Mouse (Mus musculus) forebrain, embryonic 10.5 days (tissue): Measurements from ENCODE around the gene Gdf1. TPM values are rescaled to one million over a fixed set of nuclear protein-coding genes. Genes with fewer than 3 reads are reported as not detected.

Source experiments
- DNase-seq: peaks from one replicate; pipeline ENCODE4 v3.0.0-alpha.2; 2017; ENCODE audit warnings: low spot score; ENCODE audit errors: extremely low spot score
- H3K27ac ChIP-seq: fragments of 300-500 bp; sonication (generic); 2 replicates; pipeline ENCODE4 v1.5.1; 2016; ENCODE audit warnings: mild to moderate bottlenecking
- H3K27me3 ChIP-seq: fragments of 300-500 bp; sonication (generic); 2 replicates; pipeline ENCODE4 v1.6.1; 2016; ENCODE audit warnings: mild to moderate bottlenecking; ENCODE audit not compliant: poor library complexity, severe bottlenecking
- H3K36me3 ChIP-seq: fragments of 300-500 bp; sonication (generic); replicated peaks from 2 replicates; pipeline ENCODE4 v1.6.1; 2016; ENCODE audit warnings: mild to moderate bottlenecking, moderate library complexity
- H3K4me1 ChIP-seq: fragments of 300-500 bp; sonication (generic); 2 replicates; pipeline ENCODE4 v1.6.1; 2016
- H3K4me3 ChIP-seq: fragments of 300-500 bp; sonication (generic); 2 replicates; pipeline ENCODE4 v1.5.1; 2016; ENCODE audit warnings: mild to moderate bottlenecking, moderate library complexity
- H3K9me3 ChIP-seq: fragments of 300-500 bp; sonication (generic); 2 replicates; pipeline ENCODE4 v1.6.1; 2016; ENCODE audit warnings: mild to moderate bottlenecking, moderate library complexity
- WGBS: fragments of 180-500 bp; shearing (Covaris S2); methylation state at CpG from one replicate; pipeline ENCODE4 v1.1.7; 2016; 5-methylcytosine and 5-hydroxymethylcytosine counted together
- polyA plus RNA-seq: library from polyadenylated mRNA; unstranded; fragments of >200 nt; fragmentation: Nextera tagmentation; extraction: Ambion mirVana; gene quantifications from 2 replicates; pipeline ENCODE4 v1.2.1, GENCODE M21; 2016

Gdf1 gene
- 3.7 and 4.6 TPM in 2 replicates for polyA plus RNA-seq

- Histone ChIP-seq H3K9me3 (no peaks in the 10 kb centered on the region), H3K27me3 (peaks cover 35% of the 10 kb centered on the region), H3K4me3 (peak within 1 kb of the TSS; percentile 40), H3K27ac (peak within 1 kb of the TSS; percentile 45), H3K36me3 (peaks cover 70% of the 10 kb centered on the region), H3K4me1 (peaks cover 45% of the 10 kb centered on the region)
- no peak for DNase-seq
- WGBS: 22% methylated on average over 14 of the region's 14 CpGs
These were observed at the start of gene Gdf1 for GRCm38 (mm10) chr8:70329124-70329834. Gdf1 (plus strand) TSS chr8:70329817.

GRCm38 (mm10) chr8:70281001-70281400 is 48.6 kb upstream of the Gdf1 start:
- H3K4me1 ChIP-seq: peaks cover 56% of the 10 kb centered on the region
- no peaks in the 10 kb centered on the region for H3K27me3 ChIP-seq
- 48% methylated on average over 3 of the region's 3 CpGs for WGBS
- peaks cover 18% of the 10 kb centered on the region for H3K36me3 ChIP-seq
- peaks cover 7% of the 10 kb centered on the region for H3K9me3 ChIP-seq
- no peak for DNase-seq
- no peak overlapping the region for H3K4me3 ChIP-seq
- peak overlapping the region; percentile 63 for H3K27ac ChIP-seq

GRCm38 (mm10) chr8:70282603-70283135 is 46.9 kb upstream of the Gdf1 start, which contains the start of gene Homer3:
Homer3 (plus strand) TSS chr8:70282827.
- peak within 1 kb of the TSS; percentile 99 for H3K27ac ChIP-seq
- peaks cover 56% of the 10 kb centered on the region for H3K4me1 ChIP-seq
- no peaks in the 10 kb centered on the region for H3K27me3 ChIP-seq
- peak within 1 kb of the TSS; percentile 97 for H3K4me3 ChIP-seq
- H3K36me3 ChIP-seq: peaks cover 34% of the 10 kb centered on the region
- peaks cover 18% of the 10 kb centered on the region for H3K9me3 ChIP-seq
- DNase-seq: peak; percentile 93
- under 1% methylated on average over 36 of the region's 36 CpGs for WGBS

DNA sequence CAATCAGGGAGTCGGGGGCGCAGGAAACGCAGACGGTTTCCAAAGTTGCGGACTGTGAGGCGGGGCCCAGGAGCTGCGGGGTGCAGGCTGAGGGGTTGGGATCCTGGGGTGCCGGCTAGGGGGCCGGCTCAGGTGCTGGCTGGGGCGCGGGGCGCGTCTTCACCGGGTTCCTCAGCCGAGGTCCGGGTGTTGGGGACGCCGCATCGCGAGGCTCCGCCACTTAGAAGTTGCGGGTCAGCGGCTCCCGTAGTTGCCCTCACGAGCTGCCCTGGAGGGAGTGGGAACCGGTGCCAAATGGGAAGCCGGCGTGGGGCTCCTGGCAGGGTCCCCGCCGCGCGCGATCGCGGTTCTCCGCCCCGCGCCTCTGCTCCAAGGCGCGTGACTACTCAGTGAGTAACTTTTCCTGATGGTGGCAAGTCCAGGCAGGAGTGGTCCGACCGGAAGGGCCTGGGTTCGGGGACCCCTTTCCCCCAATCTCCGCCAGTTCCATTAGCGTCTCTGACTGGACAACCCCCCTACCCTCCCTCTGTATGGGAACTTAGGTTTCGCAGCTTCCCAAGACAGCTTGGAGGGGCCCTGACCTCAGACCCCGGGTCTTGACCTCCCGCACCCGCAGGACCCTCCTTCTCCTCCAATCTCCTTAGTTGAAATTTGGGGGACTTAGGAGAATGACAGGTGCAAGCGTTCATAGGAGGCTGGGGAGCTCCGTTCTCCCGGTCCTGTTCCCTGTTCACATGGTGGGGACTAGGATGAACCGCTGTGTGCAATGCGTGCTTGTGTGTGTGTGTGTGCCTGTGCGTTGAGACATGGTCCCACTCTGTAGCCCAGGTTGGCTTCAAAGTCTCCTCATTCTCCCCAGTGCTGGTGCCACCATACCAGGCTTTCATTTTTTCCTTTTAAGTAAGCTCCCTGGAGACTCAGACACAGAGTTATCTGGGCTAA is 46.2 kb upstream of the Gdf1 start:
- no peak for DNase-seq
- H3K36me3 ChIP-seq: peaks cover 42% of the 10 kb centered on the region
- H3K9me3 ChIP-seq: peaks cover 18% of the 10 kb centered on the region
- peak overlapping the region; percentile 99 for H3K27ac ChIP-seq
- H3K4me1 ChIP-seq: peaks cover 52% of the 10 kb centered on the region
- H3K4me3 ChIP-seq: peak overlapping the region; percentile 97
- no peaks in the 10 kb centered on the region for H3K27me3 ChIP-seq
- 1% methylated on average over 55 of the region's 55 CpGs for WGBS

GRCm38 (mm10) chr8:70284421-70284820 is 45.2 kb upstream of the Gdf1 start:
- H3K27ac ChIP-seq: no peak overlapping the region
- H3K4me3 ChIP-seq: peak overlapping the region; percentile 97
- H3K27me3 ChIP-seq: no peaks in the 10 kb centered on the region
- H3K36me3 ChIP-seq: peaks cover 52% of the 10 kb centered on the region
- H3K4me1 ChIP-seq: peaks cover 47% of the 10 kb centered on the region
- H3K9me3 ChIP-seq: peaks cover 18% of the 10 kb centered on the region
- DNase-seq: no peak
- 87% methylated on average over 5 of the region's 5 CpGs for WGBS

DNA sequence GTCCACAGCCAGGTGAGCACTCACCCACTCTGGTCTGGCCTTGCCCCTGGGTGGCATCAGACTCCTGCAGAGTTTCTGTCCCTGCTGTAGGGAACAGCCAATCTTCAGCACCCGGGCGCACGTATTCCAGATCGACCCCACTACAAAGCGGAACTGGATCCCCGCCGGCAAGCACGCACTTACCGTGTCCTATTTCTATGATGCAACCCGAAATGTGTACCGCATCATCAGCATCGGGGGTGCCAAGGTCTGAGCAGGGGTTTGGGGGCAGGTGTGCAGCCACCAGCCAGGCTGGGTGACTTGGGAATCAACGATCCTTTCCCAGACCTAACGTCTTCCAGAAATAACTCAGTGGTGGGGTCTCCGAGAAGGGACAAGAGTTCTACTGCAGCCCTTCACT is 44.3 kb upstream of the Gdf1 start:
- peaks cover 18% of the 10 kb centered on the region for H3K9me3 ChIP-seq
- WGBS: 96% methylated on average over 15 of the region's 15 CpGs
- DNase-seq: no peak
- peaks cover 61% of the 10 kb centered on the region for H3K36me3 ChIP-seq
- no peak overlapping the region for H3K27ac ChIP-seq
- no peaks in the 10 kb centered on the region for H3K27me3 ChIP-seq
- peaks cover 45% of the 10 kb centered on the region for H3K4me1 ChIP-seq
- H3K4me3 ChIP-seq: peak overlapping the region; percentile 0; the same call in 1 of the 2 replicates

DNA sequence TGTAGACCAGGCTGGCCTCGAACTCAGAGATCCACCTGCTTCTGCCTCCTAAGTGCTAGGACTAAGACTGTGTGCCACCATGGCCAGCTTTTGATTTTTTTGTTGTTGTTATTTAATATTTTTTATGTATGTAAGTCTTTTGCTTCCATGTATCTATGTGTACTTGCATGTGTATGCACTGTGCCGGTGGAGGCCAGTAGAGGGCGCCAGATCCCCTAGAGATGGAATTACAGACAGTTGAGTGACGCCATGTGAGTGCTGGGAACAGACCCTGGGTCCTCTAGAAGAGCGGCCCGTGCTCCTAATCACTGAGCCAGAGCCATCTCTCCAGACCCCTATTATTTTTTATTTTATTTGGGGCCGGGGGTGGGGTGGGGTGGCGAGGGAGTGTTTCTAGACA is 42.9 kb upstream of the Gdf1 start:
- H3K4me3 ChIP-seq: no peak overlapping the region
- no peak overlapping the region for H3K27ac ChIP-seq
- DNase-seq: no peak
- 91% methylated on average over 8 of the region's 8 CpGs for WGBS
- peaks cover 18% of the 10 kb centered on the region for H3K9me3 ChIP-seq
- H3K27me3 ChIP-seq: no peaks in the 10 kb centered on the region
- peaks cover 75% of the 10 kb centered on the region for H3K36me3 ChIP-seq
- peaks cover 32% of the 10 kb centered on the region for H3K4me1 ChIP-seq

DNA sequence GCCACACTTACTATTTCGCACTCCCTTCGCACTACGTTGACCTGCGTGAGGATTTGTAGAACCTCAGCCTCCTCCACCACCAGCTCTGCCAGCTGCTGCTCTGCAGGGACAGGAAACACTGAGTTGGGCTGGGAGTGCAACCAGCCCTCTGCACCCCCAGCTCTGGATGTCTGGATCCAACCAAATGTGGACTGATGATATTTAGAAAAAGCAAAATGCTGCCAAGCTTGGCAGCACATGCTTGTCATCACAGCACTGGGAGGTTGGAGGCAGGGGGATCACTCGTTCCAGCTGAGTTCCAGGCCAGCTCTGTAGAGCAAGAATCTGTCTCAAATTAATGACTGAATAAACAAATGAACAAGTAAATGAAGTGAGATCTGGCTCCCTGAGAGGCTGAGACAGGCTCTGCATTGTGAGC is 35.6 kb upstream of the Gdf1 start:
- Histone ChIP-seq H3K4me3 (no peak overlapping the region), H3K4me1 (no peaks in the 10 kb centered on the region; the same call in 1 of the 2 replicates), H3K36me3 (peaks cover 98% of the 10 kb centered on the region), H3K9me3 (no peaks in the 10 kb centered on the region), H3K27me3 (no peaks in the 10 kb centered on the region), H3K27ac (no peak overlapping the region)
- DNase-seq: no peak
- WGBS: 78% methylated on average over 5 of the region's 5 CpGs

DNA sequence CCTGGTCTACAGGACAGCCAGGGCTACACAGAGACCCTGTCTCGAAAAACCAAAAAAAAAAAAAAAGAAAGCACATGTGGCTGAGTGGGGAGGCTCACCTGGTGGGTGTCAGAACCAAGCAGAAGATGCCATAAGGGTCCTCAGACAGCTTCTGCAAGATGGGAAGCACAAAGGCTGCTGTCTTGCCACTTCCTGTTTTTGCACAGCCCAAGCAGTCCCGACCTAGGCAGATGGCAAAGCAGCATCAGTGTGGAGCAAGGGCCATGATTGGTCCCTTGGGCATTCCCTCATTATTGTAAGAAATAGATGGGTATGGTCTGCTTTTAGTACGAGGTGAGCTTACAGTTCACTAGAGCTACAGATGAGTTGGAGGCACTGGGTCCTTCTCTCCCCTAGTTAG is 28.7 kb upstream of the Gdf1 start:
- 88% methylated on average over 3 of the region's 3 CpGs for WGBS
- Histone ChIP-seq H3K27ac (no peak overlapping the region), H3K9me3 (no peaks in the 10 kb centered on the region), H3K36me3 (peaks cover 67% of the 10 kb centered on the region), H3K4me3 (peak overlapping the region; percentile 92), H3K27me3 (no peaks in the 10 kb centered on the region), H3K4me1 (peaks cover 24% of the 10 kb centered on the region)
- no peak for DNase-seq

GRCm38 (mm10) chr8:70302358-70302890 is 27.2 kb upstream of the Gdf1 start, which contains the start of the genes Ddx49 and Cope:
Ddx49 (minus strand) TSS chr8:70302489.
Cope (plus strand) TSS chr8:70302518.
- DNase-seq: peak; percentile 96
- Histone ChIP-seq H3K36me3 (peaks cover 67% of the 10 kb centered on the region), H3K4me3 (peak within 1 kb of the TSS; percentile 92), H3K4me1 (peaks cover 24% of the 10 kb centered on the region), H3K27ac (peak within 1 kb of the TSS; percentile 88), H3K9me3 (no peaks in the 10 kb centered on the region), H3K27me3 (no peaks in the 10 kb centered on the region)
- WGBS: under 1% methylated on average over 40 of the region's 40 CpGs

DNA sequence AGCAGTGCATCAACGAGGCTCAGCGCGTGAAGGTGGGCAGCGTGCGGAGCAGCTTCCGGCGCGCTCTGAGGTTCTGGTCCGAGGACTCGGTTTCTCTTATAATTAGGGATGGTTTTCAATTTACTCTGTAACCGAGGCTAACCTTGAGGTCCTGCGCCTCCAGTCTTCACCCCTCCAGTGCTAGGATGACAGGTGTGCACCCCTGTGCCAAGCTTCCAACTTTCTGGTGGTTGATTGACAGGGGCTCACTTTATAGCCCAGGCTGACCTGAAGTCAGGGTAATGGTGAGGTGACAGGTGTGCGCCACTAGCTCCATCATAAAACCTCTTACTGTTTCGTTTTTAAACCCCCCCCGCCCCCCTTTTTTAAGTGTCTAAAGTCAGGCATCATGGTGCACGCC is 26.7 kb upstream of the Gdf1 start:
- H3K4me3 ChIP-seq: peak overlapping the region; percentile 92
- peak overlapping the region; percentile 88 for H3K27ac ChIP-seq
- WGBS: 5% methylated on average over 16 of the region's 16 CpGs
- no peaks in the 10 kb centered on the region for H3K27me3 ChIP-seq
- H3K36me3 ChIP-seq: peaks cover 67% of the 10 kb centered on the region
- no peak for DNase-seq
- no peaks in the 10 kb centered on the region for H3K9me3 ChIP-seq
- peaks cover 24% of the 10 kb centered on the region for H3K4me1 ChIP-seq

DNA sequence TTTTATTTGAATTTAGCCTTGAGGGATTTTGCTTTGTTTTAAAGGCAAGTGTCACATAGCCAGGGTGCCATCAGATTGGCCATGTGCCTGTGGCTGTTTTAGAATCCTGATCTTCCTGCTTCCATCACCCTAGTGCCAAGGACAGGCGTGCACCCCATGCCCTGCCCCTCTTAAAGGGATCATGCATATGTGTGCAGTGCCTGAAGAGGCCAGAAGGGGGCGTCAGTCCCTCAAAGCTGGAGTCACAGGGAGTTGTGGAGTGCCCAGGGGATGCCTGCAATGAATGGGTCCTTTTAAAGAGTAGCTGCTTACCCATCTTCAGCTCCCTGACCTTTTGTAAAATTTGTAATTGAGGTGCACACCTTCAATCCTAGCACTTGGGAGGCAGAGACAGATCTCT is 20.3 kb upstream of the Gdf1 start:
- H3K27me3 ChIP-seq: peaks cover 8% of the 10 kb centered on the region; the same call in 1 of the 2 replicates
- no peak overlapping the region for H3K27ac ChIP-seq
- no peaks in the 10 kb centered on the region for H3K4me1 ChIP-seq
- no peaks in the 10 kb centered on the region for H3K9me3 ChIP-seq
- peaks cover 94% of the 10 kb centered on the region for H3K36me3 ChIP-seq
- H3K4me3 ChIP-seq: no peak overlapping the region
- WGBS: 38% methylated on average over 2 of the region's 2 CpGs
- no peak for DNase-seq
